33 mouse cellular contexts compared by ENCODE assay signal in genomic region chr13:97847561-97847960, GRCm38 (mm10).
"Had no signal": no experiment of that assay in that cellular context is flagged by ENCODE, and none has a peak within 500 bp of the region (broad histone marks: within the 10 kb centered on the region; RNA-seq: fewer than 3 reads in every experiment).

No protein-coding gene starts in this region.

- H3K4me3 ChIP-seq: heart, embryonic 12.5 days; heart, embryonic 13.5 days; heart, embryonic 15.5 days; hindbrain, embryonic 10.5 days; hindbrain, embryonic 12.5 days; hindbrain, embryonic 13.5 days; hindbrain, embryonic 15.5 days; intestine, embryonic 15.5 days; kidney, embryonic 15.5 days; layer of hippocampus, adult 2 months; left cerebral cortex, adult 2 months had no signal

- H3K4me1 ChIP-seq: hindbrain, embryonic 10.5 days; hindbrain, embryonic 12.5 days; hindbrain, embryonic 13.5 days; hindbrain, embryonic 15.5 days; intestine, embryonic 15.5 days; kidney, embryonic 15.5 days had no signal

- H3K9me3 ChIP-seq: heart, embryonic 12.5 days; heart, embryonic 13.5 days; heart, embryonic 15.5 days; hindbrain, embryonic 12.5 days; hindbrain, embryonic 13.5 days; hindbrain, embryonic 15.5 days; intestine, embryonic 15.5 days; kidney, embryonic 15.5 days had no signal

- H3K9ac ChIP-seq: heart, embryonic 12.5 days; heart, embryonic 13.5 days; heart, embryonic 15.5 days; hindbrain, embryonic 12.5 days; hindbrain, embryonic 13.5 days; hindbrain, embryonic 14.5 days; hindbrain, embryonic 15.5 days; intestine, embryonic 15.5 days; kidney, embryonic 15.5 days had no signal

- H3K36me3 ChIP-seq: heart, embryonic 12.5 days; heart, embryonic 13.5 days; heart, embryonic 15.5 days; hindbrain, embryonic 10.5 days; hindbrain, embryonic 12.5 days; hindbrain, embryonic 13.5 days; hindbrain, embryonic 15.5 days; intestine, embryonic 15.5 days; kidney, embryonic 15.5 days had no signal

- ATAC-seq: hindbrain, embryonic 16.5 days; hindbrain, postnatal 0 days; inflammation-experienced regulatory T-cells, adult 6 months; intestine, embryonic 15.5 days; intestine, embryonic 16.5 days; intestine, postnatal 0 days had no signal

- H3K27ac ChIP-seq: heart, embryonic 13.5 days; heart, embryonic 15.5 days; hindbrain, embryonic 10.5 days; hindbrain, embryonic 12.5 days; hindbrain, embryonic 13.5 days; hindbrain, embryonic 14.5 days; hindbrain, embryonic 15.5 days; hindbrain, postnatal 0 days; intestine, embryonic 15.5 days; kidney, embryonic 15.5 days; kidney, postnatal 0 days; layer of hippocampus, adult 2 months; left cerebral cortex, adult 2 months had no signal

- H3K27me3 ChIP-seq: heart, embryonic 12.5 days; heart, embryonic 13.5 days; heart, embryonic 15.5 days; hindbrain, embryonic 12.5 days; hindbrain, embryonic 13.5 days; hindbrain, embryonic 15.5 days; intestine, embryonic 15.5 days; kidney, embryonic 15.5 days had no signal

- DNase-seq: heart, postnatal 10 days; heart, postnatal 36 days; heart, postnatal 4 days; kidney, adult 11 months; kidney, adult 18-20 months; kidney, adult 2 months; kidney, adult 8-10 months; kidney, adult 9 months; kidney, postnatal 10 days; kidney, postnatal 14 days; kidney, postnatal 25 days; kidney, postnatal 36 days; kidney, postnatal 4 days; layer of hippocampus, adult 9-11 months; layer of hippocampus, postnatal 36 days had no signal
